Mouse (Mus musculus) ES-Bruce4 (cell line): ENCODE measurements around the gene Spock3.

Source experiments
- CTCF ChIP-seq: IDR thresholded peaks from one replicate; pipeline ENCODE4 v1.8.1; 2011; ENCODE audit warnings: low read depth, low read length
- POLR2A ChIP-seq: IDR thresholded peaks from one replicate; pipeline ENCODE4 v1.8.1; 2011; ENCODE audit warnings: low read length; ENCODE audit not compliant: insufficient read depth

GRCm38 (mm10) chr8:63120508-63120907 is 169.7 kb downstream of the Spock3 start:
- TF ChIP-seq CTCF (no peak), POLR2A (no peak)
